Mouse (Mus musculus) brain, embryonic 18.5 days (tissue): ENCODE measurements around the gene Commd8.
A peak's percentile ranks its signal among the peaks of the same experiment; 100 is the strongest.

Source experiments
- DNase-seq: peaks from one replicate; pipeline ENCODE4 v3.0.0-alpha.2; 2012; ENCODE audit warnings: low read depth, low spot score

Gene Commd8

GRCm38 (mm10) chr5:72167594-72168284 lies at the start of gene Commd8:
Commd8 (minus strand) TSS chr5:72168189.
- peak; percentile 85 for DNase-seq

- DNase-seq, result no peak
These were observed 43.8 kb upstream of the Commd8 start for GRCm38 (mm10) chr5:72211741-72212140.

- no peak for DNase-seq
These were observed 42.8 kb upstream of the Commd8 start for GRCm38 (mm10) chr5:72210812-72211139.

- DNase-seq, result no peak
These were observed 42.3 kb upstream of the Commd8 start for GRCm38 (mm10) chr5:72210123-72210811.

GRCm38 (mm10) chr5:72208515-72208914 lies 40.5 kb upstream of the Commd8 start:
- DNase-seq, result no peak

- no peak for DNase-seq
These were observed 37.3 kb upstream of the Commd8 start for GRCm38 (mm10) chr5:72205271-72205670.

- DNase-seq, result no peak
These were observed 36.5 kb upstream of the Commd8 start for GRCm38 (mm10) chr5:72204507-72204906.

- DNase-seq, result no peak
These were observed 35.7 kb upstream of the Commd8 start for GRCm38 (mm10) chr5:72203734-72204073.

GRCm38 (mm10) chr5:72203028-72203733 lies 35.2 kb upstream of the Commd8 start:
- peak; percentile 61 for DNase-seq

- DNase-seq, result no peak
These were observed 34.0 kb upstream of the Commd8 start for GRCm38 (mm10) chr5:72202016-72202415.

- DNase-seq, result no peak
These were observed 33.6 kb upstream of the Commd8 start for GRCm38 (mm10) chr5:72201600-72201999.

- no peak for DNase-seq
These were observed 27.5 kb upstream of the Commd8 start for GRCm38 (mm10) chr5:72195442-72195841.

- no peak for DNase-seq
These were observed 23.9 kb upstream of the Commd8 start for GRCm38 (mm10) chr5:72191932-72192331.

- DNase-seq, result no peak
These were observed 23.2 kb upstream of the Commd8 start for GRCm38 (mm10) chr5:72191154-72191553.

- DNase-seq, result no peak
These were observed 16.6 kb upstream of the Commd8 start for GRCm38 (mm10) chr5:72184437-72185100.

- DNase-seq, result no peak
These were observed 15.9 kb upstream of the Commd8 start for GRCm38 (mm10) chr5:72183929-72184328.

GRCm38 (mm10) chr5:72182804-72183203 lies 14.8 kb upstream of the Commd8 start:
- no peak for DNase-seq

- DNase-seq, result no peak
These were observed 13.2 kb upstream of the Commd8 start for GRCm38 (mm10) chr5:72181194-72181593.

GRCm38 (mm10) chr5:72175530-72175929 lies 7.5 kb upstream of the Commd8 start:
- DNase-seq, result no peak

GRCm38 (mm10) chr5:72175050-72175449 lies 7.1 kb upstream of the Commd8 start:
- no peak for DNase-seq

- DNase-seq, result no peak
These were observed 5.5 kb upstream of the Commd8 start for GRCm38 (mm10) chr5:72173521-72173920.

- DNase-seq, result no peak
These were observed 4.7 kb upstream of the Commd8 start for GRCm38 (mm10) chr5:72172675-72173074.
